Mouse (Mus musculus) thymus, postnatal 0 days (tissue): ENCODE data around the gene Hdac4. TPM values are rescaled to one million over a fixed set of nuclear protein-coding genes. Genes with fewer than 3 reads are reported as not detected.

Experiments used
- DNase-seq: peaks from one replicate; pipeline ENCODE4 v3.0.0-alpha.2; 2015; ENCODE audit warnings: low spot score
- polyA plus RNA-seq: library from polyadenylated mRNA; unstranded; fragments of >200 nt; fragmentation: Nextera tagmentation; extraction: Ambion mirVana; gene quantifications from 2 replicates; pipeline ENCODE4 v1.2.1, GENCODE M21; 2015

Hdac4 gene
- polyA plus RNA-seq, 1 experiment from 2014 or later, result 27.7 TPM

DNA sequence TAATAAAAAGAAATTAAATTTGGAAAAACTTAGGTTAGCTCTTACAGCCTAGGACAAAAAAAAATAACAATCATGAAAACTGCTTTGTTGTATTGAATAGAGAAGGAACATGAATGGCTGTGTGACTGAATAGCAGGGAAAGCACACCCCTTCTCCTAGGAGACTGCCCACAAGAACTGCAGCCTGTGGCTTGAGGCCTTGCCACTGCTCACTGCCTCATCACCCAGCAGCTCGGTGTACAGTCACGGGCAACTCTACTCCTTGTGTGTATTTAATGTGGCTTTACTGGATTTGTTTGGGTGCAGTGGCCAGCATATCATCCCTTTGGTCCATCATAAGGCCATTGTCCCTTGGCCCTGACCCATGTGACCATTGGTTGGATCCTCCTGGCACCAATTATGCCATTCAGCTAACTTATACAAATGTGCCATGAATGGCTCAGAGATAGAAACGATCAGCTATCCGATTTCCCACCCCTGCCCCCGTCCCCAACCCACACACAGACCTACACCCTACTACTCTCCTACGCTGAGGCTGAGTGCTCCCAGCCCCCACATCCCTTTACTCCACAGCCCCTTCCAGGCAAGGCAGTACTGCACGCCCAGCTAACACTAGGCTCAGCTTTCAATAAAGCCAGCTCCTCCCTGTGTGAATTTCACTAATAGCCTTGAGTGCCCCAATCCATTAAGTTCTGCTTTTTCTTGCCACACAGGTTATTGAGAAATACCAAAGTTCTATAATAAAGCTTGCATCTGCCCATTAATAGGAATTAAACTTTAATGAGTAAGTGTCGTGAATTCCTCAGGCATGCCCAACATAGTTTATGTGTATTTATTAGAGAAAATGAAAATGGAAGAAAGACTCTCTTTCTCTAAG is 134.1 kb downstream of the Hdac4 start:
- no peak for DNase-seq

GRCm38 (mm10) chr1:92060532-92061064 is 134.9 kb downstream of the Hdac4 start:
- no peak for DNase-seq

DNA sequence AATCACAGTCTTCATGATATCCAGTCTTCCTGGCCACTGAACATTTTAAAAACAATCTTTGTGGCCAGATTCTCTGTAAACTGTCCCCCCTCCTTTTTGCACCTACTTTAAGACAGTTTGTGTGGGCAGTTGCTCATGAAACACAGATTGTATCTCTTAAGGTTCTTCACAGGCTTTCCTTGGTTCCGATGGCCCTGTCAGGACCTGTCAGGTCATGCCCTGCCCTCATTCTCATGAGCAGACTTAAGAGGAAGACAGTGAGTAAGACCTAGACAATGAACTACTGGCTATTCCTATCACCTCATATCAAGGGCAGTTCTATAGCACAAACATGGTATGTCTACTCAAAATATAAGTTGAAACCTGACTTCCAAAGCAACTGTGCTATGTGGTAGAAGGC is 135.9 kb downstream of the Hdac4 start:
- DNase-seq, result no peak

- DNase-seq, result peak; percentile 58
Observed at GRCm38 (mm10) chr1:92058731-92059425, 136.6 kb downstream of the Hdac4 start.

- no peak for DNase-seq
Observed at GRCm38 (mm10) chr1:92057068-92057467, 138.4 kb downstream of the Hdac4 start.

- DNase-seq, result no peak
Observed at GRCm38 (mm10) chr1:92055149-92055548, 140.3 kb downstream of the Hdac4 start.

DNA sequence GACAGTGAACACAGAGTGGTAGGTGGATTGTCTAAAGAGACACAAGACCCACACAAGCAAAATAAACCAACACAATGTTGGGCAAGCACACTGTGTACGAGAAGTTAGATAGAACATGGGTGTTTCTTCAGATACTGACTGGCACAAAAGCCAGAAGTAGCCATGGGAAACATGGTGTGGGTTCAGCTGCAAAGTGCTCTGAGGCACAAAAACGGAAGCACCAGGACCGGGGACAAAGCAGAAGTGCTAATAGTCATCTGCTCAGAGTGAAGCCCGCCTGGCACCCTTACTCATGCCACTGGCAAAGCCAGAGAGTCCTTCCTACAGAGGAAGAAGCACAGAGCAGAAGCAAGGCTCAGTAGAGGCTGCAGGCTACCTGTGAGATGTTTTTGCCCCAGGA is 143.3 kb downstream of the Hdac4 start:
- no peak for DNase-seq

DNA sequence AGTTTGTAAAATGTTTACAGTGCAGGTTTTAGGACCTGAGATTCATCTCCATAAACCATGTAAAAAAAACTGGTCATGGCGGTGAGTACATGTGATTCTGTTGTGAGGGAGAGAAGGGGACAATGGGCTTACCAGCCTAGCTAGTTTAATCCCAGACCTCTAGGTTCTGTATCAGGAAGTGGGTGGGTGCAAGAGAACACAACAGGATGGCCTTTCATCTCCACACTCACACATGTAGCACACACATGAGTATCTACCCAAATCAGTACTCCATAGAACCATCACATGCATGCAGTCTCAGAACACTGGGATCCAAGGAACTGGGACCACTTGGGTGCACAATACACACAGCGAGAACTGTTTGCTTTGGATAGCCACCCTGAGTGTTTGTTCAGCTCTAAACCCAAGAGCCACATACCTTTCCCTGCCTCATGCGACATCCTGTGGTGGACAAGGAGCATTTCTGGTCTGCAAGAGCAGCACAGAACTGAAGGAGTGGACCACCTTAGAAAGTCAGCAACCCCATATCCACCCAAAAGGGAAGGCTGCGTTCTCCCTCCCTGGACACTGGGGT is 143.9 kb downstream of the Hdac4 start:
- DNase-seq, result peak; percentile 51

DNA sequence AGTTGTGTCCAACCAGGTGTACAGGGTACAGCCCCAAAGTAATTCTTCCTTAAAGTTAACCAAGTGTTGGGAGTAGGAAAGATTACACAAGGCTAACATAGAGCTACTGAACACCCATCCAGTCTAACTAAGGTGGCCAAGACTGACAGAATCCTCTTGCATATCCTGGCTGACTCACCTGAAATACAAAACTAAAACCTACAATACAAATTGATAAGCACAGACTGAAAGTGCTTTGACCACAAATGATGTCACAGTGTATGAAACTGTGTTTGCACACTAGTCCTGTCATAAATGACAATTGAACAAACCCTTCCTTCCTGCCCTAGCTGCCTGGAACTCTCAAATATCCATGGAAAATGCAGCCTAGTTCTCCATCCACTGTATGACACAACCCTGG is 144.5 kb downstream of the Hdac4 start:
- DNase-seq, result no peak

DNA sequence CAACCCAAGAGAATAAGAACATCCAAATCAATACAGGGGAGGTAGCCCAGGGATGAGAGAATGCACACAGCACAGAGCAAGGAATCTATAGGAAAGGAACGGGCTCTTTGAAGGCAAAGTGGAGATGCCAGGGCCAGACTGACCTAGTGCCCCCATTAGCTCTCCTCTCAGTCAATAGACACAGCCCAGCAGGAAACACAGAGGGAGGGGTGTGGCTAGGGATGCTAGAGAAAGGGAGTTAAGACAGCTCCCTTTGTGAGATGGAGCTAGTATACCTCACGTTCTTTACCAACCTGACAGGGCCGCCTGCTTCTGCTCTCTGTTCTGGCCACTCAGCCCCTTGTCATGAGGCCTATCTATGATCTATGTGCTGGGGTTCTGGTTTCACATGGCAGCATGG is 144.9 kb downstream of the Hdac4 start:
- no peak for DNase-seq

- DNase-seq, result no peak
Observed at GRCm38 (mm10) chr1:92048415-92049354, 146.8 kb downstream of the Hdac4 start.

GRCm38 (mm10) chr1:92045671-92046070 is 149.8 kb downstream of the Hdac4 start:
- no peak for DNase-seq

DNA sequence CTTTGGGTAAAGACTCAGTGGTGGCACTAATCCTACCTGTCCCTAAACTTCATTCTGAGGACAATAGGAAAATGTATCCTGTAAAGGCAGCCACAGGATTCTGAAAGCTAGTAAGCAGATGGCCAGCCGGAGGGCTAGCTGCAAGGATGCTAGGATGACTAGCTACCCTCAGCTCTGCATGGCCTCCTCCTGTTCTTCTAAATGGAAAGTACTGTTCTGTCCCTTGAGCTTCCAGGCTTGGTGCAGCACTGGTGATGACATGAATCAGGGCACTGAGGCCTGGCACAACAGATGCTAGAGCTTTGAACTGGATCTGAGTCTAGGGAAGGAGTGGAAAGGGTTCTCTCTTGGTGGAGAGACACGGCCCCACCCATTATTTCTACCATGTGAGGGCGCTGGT is 150.6 kb downstream of the Hdac4 start:
- DNase-seq, result no peak

GRCm38 (mm10) chr1:92043989-92044388 is 151.5 kb downstream of the Hdac4 start:
- DNase-seq, result no peak

- no peak for DNase-seq
Observed at GRCm38 (mm10) chr1:92042126-92042525, 153.4 kb downstream of the Hdac4 start.

- DNase-seq, result no peak
Observed at GRCm38 (mm10) chr1:92041290-92041689, 154.2 kb downstream of the Hdac4 start.

GRCm38 (mm10) chr1:92038714-92039113 is 156.8 kb downstream of the Hdac4 start:
- no peak for DNase-seq

- DNase-seq, result no peak
Observed at GRCm38 (mm10) chr1:92037039-92037438, 158.5 kb downstream of the Hdac4 start.

DNA sequence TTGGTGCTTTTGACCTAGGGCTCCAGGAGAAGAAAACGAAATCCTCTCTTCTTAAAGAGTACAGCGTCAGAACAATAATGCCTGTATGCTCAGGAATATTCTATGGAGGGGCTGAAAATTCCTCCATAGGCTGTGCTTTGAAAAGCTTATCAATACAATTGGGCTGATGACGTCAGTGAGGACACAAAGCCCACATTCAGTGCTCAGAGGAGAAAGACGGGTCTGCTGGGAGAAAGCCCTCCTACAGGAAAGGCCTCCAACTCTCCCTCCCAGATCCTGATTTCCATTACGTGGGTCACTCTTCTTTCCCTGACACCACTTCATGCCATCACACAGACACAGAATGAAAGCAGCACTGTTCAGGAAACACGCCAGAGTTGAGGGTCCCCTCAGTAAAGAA is 159.7 kb downstream of the Hdac4 start:
- DNase-seq, result no peak

DNA sequence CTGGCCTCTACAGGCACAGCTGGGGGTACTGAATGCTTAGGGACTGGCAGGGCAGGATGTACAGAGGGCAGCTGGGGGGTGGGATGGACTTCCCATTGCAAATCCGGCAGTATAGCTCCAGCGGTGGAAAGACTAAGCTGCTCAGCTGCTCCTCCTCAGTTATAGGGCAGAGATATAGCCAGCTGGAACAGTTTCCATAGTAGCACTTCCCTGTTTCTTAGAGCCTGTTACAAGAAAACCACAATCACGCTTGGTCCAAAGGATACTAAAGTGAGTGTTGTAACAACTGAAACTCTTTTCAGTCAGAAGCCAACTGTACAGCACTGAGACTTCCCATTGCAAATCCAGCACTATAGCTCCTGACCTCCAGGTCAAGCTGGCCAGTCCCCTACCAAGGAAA is 161.3 kb downstream of the Hdac4 start:
- DNase-seq, result no peak

DNA sequence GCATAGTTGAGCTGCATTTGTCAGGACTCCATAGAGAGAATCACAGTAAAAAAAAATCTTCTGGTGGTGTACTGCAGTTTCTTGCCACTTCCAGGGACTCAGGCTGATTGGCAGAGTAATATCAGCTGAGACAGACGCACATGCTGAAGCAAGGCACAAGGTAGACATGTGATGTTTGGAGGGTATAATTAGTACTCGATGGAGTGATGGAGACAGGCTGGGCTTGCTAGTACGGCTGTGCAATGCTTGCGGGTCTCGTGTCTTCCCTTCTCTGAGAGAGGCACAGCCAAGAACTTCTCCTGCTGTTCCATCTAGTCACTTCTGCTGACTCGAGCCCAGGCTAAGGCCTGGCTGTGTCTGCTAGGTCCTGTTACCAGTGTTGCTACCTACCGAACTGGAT is 162.0 kb downstream of the Hdac4 start:
- no peak for DNase-seq
